Mouse (Mus musculus): Measurements from ENCODE around the gene Suds3.

The Suds3 gene

DNA sequence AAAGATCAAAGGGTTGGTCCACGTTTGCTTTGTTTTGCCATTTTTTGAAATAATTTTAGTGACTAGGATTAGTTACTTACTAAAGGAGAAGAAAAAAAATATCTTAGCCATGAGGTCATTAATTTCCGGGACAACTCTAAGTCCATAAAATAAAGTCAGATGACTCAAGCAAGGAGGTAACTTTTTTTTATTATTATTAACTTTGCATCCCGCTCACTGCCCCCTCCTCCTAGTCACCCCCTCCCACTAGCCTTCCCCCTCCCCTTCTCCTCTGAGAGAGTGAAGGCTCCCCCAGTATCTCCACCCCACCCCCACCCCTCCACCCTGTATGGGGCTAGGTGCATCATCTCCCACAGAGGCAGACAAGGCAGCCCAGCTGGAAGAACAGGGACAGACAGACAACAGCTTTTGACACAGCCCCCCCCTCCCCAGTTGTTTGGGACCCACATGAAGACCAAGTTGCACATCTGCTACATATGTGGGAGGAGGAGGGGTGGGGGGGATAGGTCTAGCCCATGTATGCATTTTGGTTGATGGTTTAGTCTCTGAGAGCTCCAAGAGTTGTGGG, 19.1 kb upstream of the Suds3 start:
- no peak for DNase-seq

DNA sequence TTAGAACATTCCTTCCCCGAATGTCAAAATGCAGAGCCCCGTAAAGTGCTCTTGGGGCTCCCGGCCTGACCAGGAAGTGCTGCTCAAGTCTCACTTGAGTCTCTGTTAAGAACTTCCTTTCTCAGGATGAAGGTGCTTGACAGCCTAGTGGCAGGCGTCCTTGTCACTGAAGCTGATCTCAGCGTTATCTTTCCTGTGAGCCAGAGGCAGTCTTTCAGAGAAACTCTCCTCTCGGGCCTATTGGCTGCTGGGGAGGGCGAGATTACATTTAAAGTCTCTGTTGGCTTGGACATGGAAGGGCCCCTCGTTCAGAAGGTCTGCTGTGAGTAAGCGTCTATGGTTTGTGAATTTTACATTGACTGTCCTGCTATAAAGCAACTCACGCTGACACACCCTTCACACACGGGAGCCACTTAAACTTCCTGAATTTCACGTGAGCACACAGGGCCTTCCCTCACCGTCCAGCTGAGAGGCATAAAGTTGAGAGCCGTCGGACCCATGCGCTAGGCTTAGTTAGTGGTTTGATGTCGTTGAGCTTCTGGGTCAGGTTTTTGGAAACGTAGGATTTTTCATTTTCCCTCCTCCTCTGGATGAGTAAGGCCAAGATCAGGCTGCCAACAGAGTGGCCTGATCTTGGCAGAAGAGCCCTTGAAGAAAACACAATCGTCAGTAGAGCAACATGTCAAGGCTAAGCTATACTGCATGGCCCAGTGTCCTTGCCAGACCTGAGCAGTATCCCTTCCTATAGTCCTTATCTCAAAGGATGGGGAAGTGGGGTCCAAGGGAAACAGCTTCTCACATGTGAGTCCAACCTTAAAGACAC, 18.4 kb upstream of the Suds3 start:
- peak; percentile 74 to 86 for DNase-seq

DNA sequence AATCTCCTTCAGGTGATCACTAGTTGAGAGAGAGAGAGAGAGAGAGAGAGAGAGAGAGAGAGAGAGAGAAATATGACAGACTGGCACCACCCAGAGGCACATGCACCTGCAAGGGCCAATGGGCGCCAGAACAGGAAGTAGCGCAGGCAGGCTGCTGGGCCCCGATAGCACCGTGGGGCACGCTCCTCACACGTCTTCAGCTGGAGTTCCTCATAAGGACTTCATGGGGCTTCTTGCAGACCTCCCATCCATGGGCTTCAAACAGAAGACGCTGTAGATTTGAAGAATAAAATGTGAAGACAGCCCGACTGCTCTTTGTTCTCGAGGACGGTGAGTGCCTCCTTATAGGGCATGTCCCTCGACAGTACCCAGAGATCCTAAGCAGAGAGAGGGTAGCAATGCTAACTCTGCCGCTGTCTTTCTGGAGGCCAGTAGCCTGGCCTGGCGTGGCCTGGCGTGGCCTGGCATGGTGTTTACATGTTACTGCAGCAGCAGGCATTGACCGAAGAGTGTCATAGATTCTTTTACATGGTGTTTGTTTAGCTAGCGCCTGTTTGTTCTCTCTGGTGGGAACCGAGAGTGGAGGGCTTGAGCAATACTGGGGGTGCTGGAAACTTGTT, 17.6 kb upstream of the Suds3 start:
- DNase-seq: peak; percentile 71 to 79

DNA sequence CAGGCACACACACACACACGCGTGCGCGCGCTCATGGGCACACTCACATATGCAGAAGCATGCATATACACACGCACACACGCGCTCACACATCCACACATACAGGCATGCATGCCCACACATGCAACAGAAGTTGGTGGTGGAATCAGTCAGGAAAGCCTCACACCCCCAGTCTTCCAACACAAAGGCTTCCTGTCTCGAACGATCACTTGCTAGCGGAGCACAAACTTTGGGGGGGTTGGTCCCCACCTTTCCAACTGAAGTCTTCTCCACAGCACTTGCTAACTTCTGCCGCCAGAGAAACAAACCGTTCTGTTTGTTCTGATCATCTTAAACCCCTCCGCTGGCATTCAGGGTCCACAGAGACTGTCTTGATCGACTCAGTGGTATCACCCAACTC, 14.8 kb upstream of the Suds3 start:
- DNase-seq: no peak

DNA sequence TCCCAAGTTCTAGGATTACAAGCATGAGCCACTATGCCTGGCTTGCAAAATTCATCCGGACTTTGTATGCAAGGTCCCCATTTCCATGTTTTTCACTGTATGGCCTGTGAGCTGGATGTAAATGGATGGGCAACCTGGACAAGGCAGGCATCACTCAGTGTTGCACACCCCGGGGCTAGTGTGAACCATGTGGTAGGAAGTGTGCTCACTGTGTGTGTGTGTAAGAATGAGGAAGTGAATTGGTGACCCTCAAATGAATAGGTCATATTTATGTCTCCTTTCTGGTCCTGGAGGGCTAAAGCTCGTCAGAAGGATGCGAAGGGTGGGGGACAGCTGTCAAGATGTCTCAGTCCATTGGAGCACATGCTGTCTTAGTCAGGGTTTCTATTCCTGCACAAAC, 11.1 kb upstream of the Suds3 start:
- no peak for DNase-seq

DNA sequence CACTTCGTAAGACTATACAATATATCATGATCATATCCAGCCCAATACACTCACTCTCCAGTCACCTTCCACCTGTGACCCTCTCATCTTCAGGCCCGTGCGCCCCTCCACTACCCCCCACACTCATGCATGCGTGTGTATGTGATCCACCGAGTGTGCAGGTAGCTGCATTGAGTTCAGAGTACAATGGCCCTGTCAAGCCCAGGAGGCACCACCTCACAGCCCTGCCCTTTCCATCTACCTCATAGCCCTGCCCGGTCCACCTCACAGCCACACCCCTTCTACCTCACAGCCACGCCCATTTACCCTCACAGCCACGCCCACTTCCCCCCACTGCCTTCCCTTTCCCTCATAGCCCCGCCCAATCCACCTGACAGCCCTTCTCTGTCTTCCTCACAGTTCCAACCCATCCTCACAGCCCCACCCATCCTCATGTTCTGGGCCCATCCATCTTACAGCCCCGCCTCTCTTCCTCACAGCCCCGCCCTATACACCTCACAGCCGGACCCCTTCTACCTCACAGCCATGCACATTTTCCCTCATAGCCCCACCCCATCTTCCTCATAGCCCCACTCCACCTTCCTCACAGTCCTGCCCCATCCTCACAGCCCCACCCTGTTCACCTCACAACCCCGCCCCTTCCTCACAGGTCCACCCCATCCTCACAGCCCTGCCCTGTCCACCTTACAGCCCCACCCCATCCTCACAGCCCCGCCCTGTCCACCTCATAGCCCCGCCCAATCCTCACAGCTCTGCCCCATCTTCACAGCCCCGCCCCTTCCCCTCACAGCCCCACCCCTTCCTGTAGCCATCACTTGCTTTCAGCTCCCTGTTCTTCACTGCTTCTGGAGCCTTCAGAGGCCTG, 9.8 kb upstream of the Suds3 start:
- no peak for DNase-seq

DNA sequence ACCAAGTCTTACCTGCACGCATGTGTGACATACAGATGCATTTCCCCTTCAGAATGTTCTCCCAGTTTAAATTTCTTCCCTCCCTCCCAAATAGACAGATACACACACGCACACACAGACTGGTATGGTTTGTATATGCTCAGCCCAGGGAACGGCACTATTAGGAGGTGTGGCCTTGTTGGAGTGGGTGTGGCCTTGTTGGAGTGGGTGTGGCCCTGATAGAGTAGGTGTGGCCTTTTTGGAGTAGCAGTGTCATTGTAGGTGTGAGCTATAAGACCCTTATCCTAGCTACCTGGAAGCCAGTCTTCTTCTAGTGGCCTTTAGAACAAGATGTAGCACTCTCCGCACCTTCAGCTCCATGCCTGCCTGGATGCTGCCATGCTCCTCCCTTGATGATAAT, 7.9 kb upstream of the Suds3 start:
- DNase-seq: no peak

DNA sequence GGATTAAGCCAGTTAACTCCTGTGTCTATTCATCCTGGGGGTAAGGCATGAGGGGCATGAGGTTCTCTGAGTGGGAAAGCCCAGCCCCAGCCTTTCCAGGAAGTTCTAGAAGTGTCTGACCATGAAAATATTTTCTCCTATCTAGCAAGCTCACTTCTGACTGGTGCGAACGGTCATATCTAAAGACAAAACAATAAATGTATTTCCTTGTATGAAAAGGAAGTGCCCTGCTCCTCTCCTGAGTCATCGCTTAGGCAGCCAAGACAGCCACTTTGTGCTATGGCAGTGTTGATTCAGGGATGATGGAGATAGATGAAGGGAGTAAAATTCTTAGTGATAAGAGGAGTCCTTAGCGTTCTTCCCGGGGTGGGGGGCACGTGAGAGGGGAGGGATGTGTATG, 7.2 kb upstream of the Suds3 start:
- no peak for DNase-seq

DNA sequence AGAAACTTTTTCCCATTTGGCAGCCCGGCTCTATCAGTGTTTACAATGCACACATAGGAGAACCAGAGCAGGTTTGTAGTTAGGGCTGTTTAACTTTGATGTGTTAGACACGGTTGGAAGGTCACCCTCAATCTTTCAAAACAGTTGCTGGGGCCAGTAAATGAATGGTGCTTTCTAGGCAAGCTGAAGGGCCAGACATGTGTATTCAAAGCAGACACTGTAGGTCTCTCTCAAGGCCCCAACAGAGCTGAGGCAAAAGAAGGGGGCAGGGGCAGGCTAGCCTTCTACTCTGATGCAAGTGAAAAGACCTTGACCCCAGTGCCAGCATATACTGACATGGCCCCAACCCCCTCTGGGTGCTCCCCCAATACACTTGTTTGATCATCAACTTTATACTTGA, 5.7 kb upstream of the Suds3 start:
- no peak for DNase-seq

DNA sequence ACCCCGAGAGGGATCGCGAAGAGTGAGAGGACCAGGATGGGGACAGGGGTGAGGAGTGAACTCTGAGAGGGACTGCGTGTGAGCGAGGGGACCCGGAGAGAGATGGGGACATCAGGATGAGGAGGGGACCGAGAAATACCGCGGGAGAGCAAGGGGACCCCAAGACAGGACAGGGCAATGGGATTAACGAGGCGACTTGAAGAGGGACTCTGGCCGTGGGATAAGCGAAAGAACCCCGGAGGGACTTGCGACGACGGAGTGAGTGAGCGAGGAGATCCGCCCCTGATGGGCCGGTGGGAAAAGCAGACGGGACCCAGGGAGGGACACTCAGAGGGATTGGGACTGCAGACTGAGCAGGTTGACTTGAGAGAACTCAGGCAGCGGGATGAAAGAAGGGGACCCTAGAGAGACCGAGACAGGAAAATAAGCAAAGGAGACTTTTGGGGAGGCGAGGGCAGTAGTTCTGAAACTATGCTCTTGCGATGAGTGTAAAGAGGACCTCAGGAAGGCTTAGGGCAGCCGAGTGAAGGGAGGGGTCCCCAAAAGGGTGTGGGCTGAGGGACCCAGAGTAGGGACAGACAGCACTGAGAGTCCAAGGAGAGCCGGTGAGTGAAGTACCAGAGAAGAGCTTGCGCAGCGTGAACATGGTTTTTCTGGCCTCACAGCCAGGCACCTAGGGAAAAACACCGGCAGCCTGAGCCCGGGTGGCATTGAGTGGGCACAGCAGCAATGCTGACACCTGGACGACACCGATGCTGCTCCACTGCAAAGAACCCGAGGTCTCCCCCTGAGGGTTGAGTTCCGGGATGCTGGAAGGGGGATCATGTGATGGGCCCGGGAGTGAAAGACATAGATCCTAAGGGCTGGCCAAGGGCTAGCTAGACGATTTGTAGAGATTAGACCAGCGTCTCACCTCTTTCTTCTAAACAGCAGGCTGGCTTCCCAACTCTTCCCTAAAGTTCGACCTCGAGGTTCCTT, 4.9 kb upstream of the Suds3 start:
- DNase-seq: peak in 1 of 2 experiments; percentile 30

DNA sequence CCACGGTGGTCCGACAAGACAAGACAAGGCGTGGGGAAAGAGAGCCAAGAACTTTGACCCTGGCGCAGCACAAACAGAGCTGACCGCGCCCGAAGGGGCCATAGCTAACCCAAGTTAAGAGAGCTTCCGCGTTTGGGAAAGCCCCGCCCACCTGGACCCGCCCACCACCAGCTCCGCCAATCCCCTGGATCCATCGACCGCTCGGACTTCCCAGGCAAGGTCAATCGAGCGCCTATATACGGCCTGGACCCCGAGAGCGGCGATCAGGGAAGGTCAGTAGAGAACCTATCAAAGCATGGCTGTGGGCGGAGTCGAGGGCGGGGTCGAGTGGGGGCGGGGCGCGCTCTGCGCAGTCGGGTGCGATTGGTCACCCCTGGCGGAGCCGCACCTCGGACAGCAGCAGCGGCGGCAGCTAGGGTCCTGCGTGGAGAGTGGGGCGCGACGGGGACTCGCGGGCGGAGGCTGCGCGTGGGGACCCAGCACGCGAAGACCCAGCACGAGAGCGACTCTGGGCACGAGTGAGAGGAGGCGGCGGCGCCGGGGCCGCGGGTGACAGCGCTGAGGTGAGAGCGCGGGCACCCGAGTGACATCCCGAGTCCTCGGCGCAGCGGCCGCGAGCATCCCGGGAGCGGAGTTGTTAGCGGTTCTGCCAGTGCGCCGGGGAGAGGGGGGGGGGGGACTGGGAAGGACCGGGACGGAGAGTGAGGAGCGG, 4.0 kb upstream of the Suds3 start, which contains the start of gene Taok3:
Taok3 (plus strand) TSS at position 353 of the 712 bp plus-strand sequence.
- DNase-seq: peak; percentile 99 to 100

DNA sequence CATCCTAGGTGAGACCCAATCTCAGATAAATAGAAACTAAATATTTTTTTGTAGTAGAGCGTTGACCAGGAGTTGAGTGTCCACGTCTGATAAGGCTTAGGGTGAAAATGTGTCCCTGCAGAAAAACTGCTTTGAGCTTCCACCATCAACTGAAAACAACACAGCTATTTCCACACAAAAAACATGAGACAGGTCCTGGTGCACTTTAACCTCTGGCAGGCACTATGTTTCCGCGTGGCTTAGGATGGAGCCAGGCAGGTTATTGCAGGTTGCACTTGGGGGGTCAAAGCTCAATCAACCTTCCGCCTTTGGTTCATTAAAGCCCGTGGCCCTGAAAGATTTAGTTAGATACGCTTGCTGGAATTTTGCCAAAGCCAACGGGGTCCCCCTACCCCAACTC, 2.9 kb upstream of the Suds3 start:
- DNase-seq: no peak

DNA sequence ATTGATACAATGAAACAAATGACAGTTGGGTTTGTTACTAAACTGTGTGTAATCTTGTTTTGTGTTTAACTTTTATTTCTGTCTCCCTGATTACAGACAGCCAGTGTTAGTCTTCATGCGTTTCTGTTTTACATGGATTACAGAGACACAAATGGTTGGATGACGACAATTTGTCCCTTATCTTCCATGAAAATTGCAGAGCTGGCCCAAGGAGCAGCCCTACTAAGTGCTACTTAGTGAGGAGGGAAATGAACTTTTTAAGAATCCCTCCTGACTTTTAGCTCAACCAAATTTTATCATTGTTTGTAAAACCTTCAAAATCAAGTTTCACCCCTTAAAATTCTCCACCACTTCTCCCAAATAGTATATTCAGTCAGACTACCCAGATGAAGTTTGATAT, 2.3 kb upstream of the Suds3 start:
- no peak for DNase-seq

DNA sequence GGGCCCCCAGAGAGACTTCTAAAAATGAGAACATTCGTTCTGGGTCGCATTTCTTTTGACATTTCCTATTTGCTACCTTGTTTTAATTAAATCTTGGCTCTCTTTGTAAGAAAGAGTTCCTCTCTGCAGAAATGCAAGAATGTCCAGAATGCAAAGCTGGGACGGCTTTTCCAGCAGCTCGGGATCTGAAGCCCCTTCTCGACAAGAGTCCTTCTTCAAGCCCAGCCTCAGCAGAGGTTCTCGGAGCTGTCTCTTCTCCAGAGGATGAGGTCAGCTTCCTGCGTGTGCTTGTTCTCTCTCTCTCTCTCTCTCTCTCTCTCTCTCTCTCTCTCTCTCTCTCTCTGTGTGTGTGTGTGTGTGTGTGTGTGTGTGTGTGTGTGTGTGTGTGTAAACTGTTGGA, 1.8 kb upstream of the Suds3 start:
- no peak for DNase-seq

DNA sequence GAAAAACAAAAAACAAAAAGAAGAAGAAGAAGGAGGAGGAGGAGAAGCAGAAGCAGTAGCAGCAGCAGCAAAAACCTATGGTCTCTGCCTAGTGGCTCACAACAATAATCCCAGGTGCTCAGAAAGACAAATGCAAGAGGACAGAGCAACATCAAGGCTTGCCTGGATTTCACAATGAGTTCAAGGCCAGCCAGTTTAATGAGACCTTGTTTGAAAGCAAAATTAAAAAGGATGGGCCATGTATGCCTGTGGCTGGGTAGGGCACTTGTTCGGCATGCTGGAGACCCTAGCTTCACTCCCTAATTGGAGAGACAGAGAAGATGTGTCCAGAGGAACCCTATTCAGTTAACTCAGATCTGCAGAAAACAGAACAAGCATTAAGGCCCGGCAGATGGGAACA, 1.3 kb upstream of the Suds3 start:
- no peak for DNase-seq

DNA sequence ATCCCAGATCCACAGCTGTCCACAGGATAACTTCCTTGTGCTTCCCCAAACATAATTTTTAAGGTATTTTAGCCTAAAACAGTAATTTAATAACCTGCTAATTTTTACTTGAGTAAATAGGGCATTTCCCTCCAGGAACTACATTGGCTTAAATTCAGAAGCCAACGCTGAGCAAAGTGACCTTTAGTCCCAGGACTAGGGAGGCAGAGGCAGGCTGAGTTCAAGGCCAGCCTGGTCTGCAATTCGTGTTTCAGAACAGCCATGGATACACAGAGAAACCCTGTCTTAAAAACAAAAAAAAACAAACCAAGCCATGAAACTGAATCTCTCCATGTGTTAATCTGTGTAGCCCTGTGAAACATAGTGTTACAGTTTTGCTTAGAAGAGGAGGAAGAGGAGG, 747 bp upstream of the Suds3 start:
- DNase-seq: no peak

DNA sequence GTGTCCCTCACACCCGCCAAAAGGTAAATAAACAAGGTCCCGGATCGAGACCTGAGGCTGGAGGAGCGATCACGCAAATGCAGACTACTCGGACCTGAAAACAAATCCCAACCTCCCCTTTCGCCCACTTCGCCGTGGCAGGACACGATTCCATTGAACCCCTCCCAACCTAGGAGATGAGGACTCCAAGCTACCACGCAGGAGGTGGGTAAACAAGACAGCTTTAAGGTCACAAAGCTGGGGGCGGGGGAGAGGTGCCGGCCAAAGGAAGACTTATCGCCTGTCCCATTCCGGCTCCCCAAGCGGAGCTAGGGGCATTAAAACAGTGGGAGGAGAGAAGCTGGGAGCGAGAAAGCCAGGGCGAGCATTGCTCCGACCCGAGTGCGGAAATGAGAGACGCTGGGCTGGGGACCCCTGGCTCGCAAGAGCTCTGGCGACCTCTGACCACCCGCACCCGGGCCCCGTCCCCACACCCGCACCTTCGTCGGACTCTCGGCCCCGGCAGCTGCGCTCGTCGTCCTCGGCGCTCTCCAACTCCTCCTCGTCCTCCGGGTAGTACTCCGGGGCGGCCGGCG, 633 bp downstream of the Suds3 start:
- peak in 1 of 2 experiments; percentile 47 for DNase-seq

DNA sequence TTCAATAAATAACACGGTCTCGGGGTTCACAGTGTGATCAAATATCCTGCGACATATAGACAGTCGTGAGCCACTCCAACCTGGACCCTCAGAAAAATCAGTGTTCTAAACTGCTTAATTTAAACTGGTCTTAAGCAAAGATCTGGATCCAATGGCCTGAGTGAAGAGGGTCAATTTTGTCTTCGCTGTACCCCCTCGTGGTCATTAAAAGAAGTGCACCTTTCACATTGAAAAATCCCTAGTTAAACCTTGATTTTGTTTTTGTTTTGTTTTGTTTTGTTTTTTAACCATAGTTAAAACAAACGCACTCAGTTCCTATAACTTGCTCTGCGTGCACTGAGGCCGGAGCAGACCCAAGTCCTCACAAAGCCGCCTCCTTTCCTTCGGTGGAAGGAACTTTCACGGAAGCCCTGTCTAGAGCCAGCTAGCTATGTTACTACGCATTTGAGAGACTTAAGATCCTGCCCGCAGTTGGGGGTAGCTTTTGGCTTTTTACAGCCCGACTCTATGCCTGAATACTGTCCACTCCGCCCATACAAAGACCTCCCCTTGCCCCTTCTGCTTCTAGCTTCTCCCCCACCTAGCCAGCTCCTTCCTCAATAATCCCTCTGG, 1.2 kb downstream of the Suds3 start:
- DNase-seq: peak in 1 of 2 experiments; percentile 31

DNA sequence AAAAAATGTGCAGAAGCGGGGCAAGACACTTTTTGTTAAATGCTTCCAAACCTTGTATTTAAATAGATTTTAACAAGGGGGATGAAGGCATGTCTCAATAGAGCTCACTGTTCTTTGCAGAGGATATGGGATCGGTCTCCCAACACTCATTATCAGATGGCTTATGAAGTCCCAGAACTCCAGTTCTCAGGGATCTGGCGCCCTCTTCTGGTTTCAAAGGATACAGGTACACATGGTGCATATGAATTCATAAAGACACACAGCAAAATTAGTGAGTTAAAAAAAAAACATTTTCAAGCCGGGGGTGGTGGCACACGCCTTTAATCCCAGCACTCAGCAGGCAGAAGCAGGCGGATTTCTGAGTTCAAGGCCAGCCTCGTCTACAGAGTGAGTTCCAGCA, 2.6 kb downstream of the Suds3 start:
- peak in 1 of 2 experiments; percentile 33 for DNase-seq

DNA sequence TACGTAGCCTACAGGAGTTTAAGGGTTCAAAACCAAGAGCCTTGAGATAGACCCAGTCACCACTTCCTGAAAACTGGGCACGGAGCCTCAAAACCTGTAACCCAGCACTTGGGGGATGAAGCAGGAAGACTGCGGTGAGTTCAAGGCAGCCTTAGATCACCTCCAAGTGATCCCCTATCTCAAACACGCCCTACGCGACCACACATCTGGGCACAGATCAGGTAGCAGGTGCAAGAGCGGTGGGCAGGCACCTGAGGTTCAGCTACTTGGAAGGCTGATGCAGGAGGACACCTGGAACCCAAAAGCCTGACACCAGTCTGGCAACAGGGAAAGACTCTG, 4.2 kb downstream of the Suds3 start:
- no peak for DNase-seq
